Mouse (Mus musculus) frontal cortex, postnatal 36 days (tissue): ENCODE data around the gene Son.

ENCODE experiments used
- DNase-seq, 2 experiments: peaks; one replicate each; pipeline ENCODE4 v3.0.0; 2022; ENCODE audit warnings: low spot score in 2 of 2

Gene Son

DNA sequence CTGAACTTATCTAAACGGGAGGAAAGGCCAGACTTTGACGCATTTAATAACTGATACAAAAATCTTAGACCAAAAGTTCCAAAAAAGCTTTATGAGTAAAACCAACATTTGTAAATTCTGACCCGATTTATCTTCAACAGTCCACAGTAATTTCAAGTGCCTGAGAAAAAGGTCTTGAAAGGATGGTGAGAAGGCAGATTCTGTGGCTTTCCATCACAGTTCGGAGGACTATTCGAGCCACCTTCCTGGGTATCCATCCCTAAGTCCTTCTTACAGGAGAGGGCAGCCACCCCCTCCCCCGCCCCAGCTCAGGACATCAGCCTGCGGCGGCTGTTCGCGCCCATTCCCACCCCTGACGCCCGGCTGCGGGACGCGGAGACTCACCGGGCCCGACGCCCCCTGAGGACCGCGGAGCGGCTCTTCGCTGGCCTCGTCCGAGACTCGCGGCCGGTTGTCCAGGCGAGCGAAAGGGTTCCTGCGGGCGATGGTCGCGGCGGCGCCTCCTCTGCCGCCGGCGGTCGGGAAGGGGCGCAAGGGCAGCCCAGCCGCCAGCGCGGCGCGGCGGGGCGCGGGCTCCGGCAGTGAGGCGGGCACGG is 40.8 kb downstream of the Son start:
- no peak for DNase-seq

DNA sequence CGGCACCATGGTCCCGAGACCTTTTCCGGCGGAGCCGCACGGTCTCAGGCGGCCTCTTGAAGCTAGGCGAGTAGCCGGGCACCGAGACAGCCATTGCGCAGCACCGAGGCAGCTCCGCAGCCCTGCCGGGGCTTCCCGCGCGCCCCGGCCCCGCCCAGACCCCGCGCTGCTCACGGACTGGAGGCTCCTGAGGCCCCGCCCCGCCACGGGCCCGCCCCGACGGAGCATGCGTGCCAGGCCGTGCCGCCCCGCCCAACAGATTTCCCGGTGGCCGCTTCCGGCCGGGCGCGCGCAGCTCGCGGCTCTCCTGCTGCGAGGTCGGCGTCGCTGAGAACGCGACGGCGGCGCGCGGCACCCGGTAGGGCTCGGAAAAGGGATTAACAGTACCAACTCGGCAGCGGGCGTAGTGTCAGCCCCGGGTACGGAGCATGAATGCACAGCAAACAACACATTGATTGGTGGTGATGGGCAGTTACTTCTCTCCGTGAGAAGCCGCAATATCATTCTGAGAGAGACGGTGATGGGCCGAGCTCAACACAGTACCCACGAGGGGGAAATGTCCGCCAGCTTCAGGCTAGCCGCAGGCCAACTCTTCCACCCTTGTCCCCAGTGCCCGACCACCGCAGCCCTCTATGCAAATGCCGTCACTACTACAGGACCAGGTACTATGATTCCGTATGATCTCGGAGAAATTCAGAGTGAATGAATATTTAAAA is 41.5 kb downstream of the Son start, which contains the start of gene Donson:
Donson (minus strand) TSS at position 152 of the 716 bp plus-strand sequence.
- DNase-seq, result peak; percentile 90 to 91

DNA sequence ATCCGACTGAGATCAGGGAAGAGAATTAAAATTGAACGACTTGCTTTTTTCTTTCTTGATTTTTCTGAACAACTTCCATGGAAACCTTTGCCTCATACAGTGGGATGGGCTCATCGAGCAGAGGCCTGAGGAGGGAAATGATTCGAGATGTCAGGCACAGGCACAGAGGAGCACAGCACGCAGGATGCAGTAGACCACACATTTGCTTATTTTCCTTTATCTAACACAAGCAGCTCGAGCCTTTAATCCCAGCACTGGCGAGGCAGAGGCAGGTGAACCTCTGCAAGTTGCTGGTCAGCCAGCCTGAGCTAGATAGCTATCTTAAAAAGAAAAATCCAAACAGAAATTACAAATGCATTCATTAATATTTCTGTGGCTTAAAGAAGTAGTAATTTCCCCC is 42.5 kb downstream of the Son start:
- no peak for DNase-seq

DNA sequence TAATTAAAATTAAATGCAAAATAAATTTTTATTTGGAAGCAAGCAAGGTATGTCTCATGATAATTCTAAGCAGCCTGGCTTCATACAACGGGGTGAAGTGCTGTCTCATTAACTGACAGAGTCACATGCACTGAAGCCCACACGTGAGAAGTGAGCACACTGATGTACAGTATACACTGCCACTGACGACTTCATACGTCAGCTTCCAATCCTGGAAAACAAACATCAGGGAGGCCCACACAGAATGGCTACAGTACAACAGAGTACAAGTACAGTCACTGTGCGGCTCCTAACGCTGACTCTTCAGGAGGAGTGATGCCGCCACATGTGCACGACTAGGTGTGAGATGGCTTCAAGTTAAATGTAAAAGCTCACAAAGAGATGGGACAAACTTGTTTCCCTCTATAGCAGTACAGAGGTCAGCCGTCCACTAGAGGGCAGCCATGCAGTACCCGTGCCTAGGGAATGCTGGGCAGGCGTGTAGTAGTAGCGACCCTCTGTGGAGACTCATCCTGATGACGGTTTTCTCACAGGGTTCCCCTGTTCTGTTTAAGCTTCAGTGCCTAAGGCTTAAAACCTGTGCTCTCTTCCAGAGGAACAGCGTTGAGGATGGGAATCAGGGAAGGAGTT is 47.3 kb downstream of the Son start:
- peak; percentile 56 to 73 for DNase-seq

DNA sequence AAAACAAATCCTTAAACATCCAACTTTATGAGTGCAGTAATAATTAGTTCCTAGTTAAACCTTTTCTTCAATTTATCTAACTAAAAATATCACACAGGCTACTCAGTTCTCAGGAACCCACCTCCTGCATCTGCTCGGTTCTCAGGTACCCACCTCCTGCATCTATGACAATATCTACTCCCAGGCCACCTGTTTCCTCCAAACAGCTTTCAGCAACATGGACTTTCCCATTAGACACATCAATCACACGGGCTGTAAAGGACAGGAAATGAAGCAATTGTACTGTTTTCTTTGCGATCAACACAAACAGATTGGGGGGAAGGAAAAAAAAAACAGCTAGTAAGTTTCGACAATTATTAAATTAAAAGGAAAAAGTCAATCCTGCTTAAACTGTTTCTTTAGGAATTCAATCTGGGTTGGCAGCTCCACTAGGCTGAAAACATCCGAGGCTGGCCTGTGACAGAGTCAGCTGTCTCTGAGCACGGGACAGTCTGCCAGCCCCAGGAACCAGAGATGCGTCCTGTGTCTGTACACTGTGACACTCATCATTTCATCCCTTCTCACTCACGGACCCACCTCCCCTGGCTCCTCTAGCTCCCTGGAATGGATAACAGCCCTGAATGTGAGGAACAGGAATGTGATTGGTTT is 47.9 kb downstream of the Son start:
- DNase-seq, result no peak

DNA sequence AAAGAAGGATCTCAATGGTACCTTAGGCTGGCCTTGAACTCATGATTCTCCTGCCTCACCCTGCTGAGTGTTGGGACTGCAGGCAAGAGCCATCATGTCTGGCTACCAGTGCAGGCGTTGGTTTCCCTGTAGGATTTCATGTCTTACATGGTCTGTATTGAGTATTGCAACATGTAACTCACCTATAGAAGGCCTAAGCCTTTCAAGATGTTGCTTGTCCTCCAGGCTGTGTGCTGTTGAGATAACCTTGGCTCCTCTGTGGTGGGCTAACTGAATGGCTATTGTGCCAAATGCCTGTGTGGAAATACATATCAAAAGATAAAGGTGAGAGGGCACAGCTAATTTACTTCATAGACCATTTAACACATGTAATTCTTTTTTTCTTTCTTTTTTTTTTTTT is 51.7 kb downstream of the Son start:
- no peak for DNase-seq

DNA sequence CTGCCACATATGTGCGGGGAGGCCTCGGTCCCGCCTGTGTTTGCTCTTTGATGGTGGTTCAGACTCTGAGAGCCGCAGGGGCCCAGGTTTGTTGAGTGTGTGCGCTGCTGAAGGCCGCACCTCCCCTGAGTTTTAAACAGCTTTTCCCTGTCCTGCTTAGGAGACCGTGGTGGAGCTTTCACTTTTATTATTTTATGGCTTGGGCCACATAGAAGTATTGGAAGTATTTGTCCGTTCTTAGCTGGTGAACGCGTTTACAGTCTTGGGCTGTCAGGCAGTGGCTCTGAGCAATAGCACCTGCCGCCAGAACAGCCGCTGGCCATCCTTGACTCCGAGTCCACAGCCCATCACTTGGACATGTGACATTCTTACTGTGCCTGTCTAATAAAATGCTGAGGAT is 54.6 kb downstream of the Son start:
- no peak for DNase-seq

DNA sequence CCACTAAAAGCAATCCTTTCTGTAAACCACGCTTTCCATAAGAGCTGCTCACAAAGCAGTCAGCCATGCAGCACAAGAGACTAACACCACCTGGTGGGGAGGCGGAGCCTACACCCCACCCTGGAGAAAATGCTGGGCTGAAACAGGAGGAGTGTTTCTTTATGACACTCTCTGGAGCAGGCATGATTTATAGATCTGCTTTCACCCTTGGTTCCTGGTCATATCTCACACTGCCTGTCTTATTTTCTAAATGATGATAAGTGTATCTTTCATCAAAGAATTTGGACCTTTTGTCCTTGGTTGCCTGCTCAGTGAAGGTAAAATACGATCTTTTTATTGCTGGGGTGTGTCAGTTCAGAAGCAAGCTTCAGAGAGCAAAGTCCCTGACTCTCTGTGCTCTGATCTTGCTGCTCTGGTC is 55.5 kb downstream of the Son start:
- DNase-seq, result peak in 1 of 2 experiments; percentile 30

DNA sequence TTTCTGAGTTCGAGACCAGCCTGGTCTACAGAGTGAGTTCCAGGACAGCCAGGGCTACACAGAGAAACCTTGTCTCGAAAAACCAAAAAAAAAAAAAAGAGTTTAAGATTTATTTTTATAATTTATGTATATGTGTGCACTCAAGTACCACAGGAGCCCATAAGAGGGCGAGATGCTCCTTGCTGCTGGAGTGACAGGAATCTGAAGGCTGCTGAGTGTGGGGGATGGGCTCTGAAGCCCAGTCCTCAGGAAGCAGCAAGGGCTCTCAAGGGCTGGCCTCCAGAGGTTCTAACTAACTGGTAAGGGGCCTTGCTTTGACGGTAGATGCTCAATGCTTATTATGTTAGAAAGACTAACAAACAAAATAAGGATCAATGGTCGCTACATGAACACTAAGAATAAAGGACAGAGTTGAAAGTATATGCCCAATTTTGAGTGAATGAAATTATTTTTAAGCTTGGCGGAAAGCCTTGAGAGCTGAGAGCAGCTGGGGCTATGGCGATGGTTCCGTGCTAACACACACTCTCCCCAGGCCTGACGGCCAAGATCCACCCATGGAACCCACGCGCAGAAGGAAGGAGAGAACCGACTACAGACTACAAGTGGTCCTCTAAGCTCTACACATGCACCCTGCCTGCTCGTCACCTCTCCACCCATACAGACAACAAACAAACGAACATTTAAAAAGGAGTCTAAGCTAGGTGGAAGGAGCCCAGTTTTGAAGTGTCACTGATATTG is 57.5 kb downstream of the Son start:
- DNase-seq, result peak; percentile 35 to 56

DNA sequence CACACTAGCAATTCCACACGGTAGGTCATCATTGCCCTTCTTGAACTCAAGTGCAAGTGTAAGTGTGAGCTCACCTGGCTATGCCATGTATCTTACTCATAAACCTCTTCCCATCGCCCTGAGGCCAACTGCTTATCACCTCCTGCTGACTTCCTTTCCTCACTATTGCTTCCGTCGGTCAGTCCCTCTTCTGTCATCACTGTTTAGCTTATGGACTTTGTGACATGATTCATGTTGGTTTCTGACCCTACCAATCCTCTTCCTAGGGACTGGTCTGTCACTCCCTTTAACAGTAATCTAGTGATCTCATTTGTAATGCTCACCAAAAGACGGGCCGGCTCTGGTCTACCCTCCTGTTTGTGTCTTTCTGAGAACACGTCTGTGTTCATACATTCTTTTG is 62.9 kb downstream of the Son start:
- DNase-seq, result no peak

DNA sequence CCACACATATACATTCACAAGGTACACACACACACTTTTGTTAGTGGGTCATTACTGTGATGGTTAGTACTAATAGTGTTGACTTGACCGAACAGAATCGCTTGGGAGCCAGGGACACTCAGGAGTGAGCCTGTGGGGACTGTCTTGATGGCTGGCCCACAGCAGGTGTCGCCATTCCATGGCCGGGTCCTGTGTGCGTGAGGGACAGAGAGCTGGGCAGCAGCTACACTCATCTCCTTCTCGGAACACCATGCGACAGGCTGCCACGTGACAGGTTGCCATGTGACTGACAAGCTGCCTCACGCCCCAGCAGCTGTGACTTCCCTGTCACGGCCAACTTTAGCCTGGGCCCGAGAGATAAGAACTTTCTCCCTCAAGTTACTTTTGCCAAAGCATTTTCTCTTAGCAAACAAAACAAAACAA is 69.6 kb downstream of the Son start:
- DNase-seq, result no peak

DNA sequence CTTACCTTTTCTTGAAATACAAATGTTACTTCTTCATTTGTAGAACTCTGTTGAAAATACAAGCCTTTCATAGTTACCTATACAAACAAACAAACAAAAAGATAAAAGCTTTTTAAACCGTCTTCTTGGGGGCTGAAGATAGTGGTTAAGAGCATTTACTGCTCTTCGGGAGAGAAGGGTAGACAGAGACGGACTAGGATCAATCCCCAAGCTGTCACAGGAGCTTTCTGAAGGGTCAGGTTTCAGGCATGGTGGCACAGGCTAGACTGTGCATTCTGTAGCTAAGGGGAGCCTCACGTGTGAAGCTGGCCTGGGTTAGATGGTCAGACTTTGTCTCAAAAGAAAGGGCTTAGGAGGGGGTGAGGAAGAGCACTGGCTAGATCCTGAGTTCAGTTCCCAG is 70.1 kb downstream of the Son start:
- DNase-seq, result no peak

DNA sequence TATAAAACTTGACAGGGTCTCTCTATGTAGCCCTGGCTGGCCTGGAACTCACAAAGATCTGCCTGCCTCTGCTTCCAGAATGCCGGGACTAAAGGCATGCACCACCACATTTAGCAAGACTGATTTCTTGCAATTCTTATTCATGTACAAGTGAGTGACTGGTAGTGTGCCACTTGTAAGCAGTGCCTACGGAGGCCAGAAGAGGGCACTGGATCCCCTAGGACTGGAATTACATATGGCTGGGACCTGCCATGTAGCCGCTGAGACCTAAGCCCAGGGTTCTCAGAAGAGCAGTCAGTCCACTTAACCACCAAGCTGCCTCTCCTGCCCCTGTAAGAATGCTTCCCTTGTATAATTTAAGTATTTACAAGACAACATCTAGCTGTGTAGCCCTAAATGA is 76.9 kb downstream of the Son start:
- DNase-seq, result peak in 1 of 2 experiments; percentile 57

DNA sequence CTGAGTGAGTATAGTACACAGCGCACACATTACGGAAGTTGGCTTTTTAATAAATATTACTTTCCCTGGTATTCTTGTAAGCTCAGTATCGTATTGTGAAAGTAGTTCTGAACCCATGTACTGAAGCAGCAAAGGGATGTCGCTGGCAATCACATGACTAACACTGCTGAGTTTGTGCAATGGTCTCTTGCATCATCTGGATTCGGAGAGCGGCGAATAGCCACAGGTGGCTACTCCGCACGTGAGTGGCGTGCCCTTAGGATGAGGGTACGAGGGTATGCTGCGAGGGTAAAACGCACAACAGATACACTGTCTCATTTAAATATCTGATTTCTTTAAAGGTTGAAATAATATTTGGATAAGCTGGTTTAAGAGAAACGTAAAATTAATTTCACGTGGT is 80.1 kb downstream of the Son start:
- DNase-seq, result no peak

DNA sequence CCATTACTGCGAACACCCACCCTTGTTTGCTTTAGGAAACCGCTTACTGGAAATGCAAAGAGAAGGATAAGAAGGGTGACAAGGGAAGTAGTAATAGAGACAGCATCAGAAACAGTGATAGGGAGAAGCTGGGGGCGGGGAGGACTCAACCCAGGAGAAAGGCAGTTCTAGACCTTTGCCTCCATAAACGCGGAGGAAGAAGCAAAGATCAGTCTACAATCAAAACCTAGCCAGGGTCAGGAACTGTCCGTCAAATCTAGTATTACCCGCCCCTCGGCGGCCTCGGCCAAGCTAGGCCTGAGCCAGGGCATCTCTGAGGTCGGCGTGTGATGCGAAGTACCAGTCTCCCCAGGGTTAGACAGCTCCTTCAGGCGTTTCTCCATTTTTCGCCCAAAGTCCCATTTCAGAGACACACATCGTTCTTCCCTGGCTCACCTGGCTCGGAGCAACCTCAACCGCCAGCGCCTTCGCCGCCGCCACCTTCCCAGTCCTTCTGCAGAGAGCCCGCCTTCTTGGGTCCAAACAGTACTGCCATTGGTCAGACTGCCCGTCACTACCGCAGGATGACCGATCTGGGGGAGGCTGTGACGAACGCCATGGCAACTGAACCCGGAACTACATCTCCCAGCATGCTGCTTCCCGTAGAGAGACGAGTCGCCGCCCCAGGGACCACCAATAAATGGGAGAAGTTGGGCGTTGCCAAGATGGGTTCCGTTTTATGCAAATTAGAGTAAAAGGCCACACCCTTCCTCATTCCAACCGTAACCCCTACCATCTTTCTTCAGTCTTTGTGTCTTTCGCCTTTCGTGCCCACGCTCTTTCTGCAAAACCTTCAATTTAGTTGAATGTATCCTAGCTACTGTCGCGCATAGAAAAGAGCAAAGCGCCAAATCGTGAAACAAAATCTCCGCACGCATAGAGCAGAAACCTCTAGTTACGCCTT is 81.1 kb downstream of the Son start, which contains the start of gene Cryzl1:
Cryzl1 (minus strand) TSS at position 853 of the 943 bp plus-strand sequence.
- DNase-seq, result peak; percentile 97 to 99
